Mouse (Mus musculus): Measurements from ENCODE around the gene Cct7. TPM values are rescaled to one million over a fixed set of nuclear protein-coding genes. Genes with fewer than 3 reads are reported as not detected.

Cct7 gene
- polyA plus RNA-seq, 1 experiment from 2014 or later, result 496 TPM

GRCm38 (mm10) chr6:85469660-85470430 lies 18.5 kb downstream of the Cct7 start:
- Histone ChIP-seq H3K36me3 (ENCODE audit: control insufficient read depth, insufficient read depth, low read length) (peaks cover 47% of the 10 kb centered on the region), H3K9me3 (ENCODE audit: control insufficient read depth, low read length) (no peaks in the 10 kb centered on the region), H3K4me1 (replicated peaks; ENCODE audit: control insufficient read depth, insufficient read depth, low read length) (no peaks in the 10 kb centered on the region), H3K4me3 (ENCODE audit: low read depth, low read length) (no peak overlapping the region), H3K27ac (ENCODE audit: low read depth) (no peak overlapping the region), H3K4me2 (ENCODE audit: low read length) (no peak overlapping the region), H3K9ac (ENCODE audit: low read length) (no peak overlapping the region), H3K27me3 (replicated peaks; ENCODE audit: control insufficient read depth, insufficient read depth, low read length) (no peaks in the 10 kb centered on the region)
- DNase-seq (ENCODE audit: low spot score) (no peak), ATAC-seq (replicated peaks; ENCODE audit: low FRiP score, low TSS enrichment, low read depth) (no peak)
- 79% methylated on average over 5 of the region's 5 CpGs for WGBS

- H3K27ac ChIP-seq (ENCODE audit: low read depth), result no peak overlapping the region
- no peaks in the 10 kb centered on the region for H3K9me3 ChIP-seq (ENCODE audit: control insufficient read depth, low read length)
- no peak for DNase-seq (ENCODE audit: low spot score)
- no peak overlapping the region for H3K9ac ChIP-seq (ENCODE audit: low read length)
- ATAC-seq (replicated peaks; ENCODE audit: low FRiP score, low TSS enrichment, low read depth), result no peak
- no peak overlapping the region for H3K4me3 ChIP-seq (ENCODE audit: low read depth, low read length)
- no peak overlapping the region for H3K4me2 ChIP-seq (ENCODE audit: low read length)
- peaks cover 26% of the 10 kb centered on the region for H3K36me3 ChIP-seq (ENCODE audit: control insufficient read depth, insufficient read depth, low read length)
- 59% methylated on average over 8 of the region's 8 CpGs for WGBS
- no peaks in the 10 kb centered on the region for H3K4me1 ChIP-seq (replicated peaks; ENCODE audit: control insufficient read depth, insufficient read depth, low read length)
- H3K27me3 ChIP-seq (replicated peaks; ENCODE audit: control insufficient read depth, insufficient read depth, low read length), result no peaks in the 10 kb centered on the region
Observed at GRCm38 (mm10) chr6:85471962-85472361, 20.6 kb downstream of the Cct7 start.

DNA sequence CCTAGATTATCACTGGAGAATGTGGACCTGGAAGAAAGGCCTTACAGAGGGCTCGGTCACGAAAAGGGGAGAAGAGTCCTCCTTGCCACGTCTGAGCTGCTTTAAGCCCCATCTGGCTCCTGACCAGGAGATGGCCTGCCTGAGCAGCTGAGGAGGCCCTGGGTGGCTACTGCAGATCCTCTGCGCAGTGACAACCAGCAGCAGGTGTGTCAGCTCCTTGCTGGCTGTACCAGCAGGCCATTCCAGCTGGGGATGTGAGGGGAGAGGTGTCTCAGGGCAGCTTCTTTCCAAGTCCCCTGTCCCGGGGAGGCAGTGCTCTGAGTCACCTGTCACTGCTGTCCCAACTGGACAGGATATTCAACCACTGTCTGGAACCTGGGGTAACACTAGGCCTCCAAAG lies 21.2 kb downstream of the Cct7 start:
- Histone ChIP-seq H3K9ac (ENCODE audit: low read length) (no peak overlapping the region), H3K4me1 (replicated peaks; ENCODE audit: control insufficient read depth, insufficient read depth, low read length) (no peaks in the 10 kb centered on the region), H3K27me3 (replicated peaks; ENCODE audit: control insufficient read depth, insufficient read depth, low read length) (peaks cover 2% of the 10 kb centered on the region; the same call in 1 of the 2 replicates), H3K9me3 (ENCODE audit: control insufficient read depth, low read length) (no peaks in the 10 kb centered on the region), H3K36me3 (ENCODE audit: control insufficient read depth, insufficient read depth, low read length) (peaks cover 20% of the 10 kb centered on the region), H3K27ac (ENCODE audit: low read depth) (no peak overlapping the region), H3K4me2 (ENCODE audit: low read length) (no peak overlapping the region), H3K4me3 (ENCODE audit: low read depth, low read length) (no peak overlapping the region)
- DNase-seq (ENCODE audit: low spot score) (no peak), ATAC-seq (replicated peaks; ENCODE audit: low FRiP score, low TSS enrichment, low read depth) (no peak)
- WGBS, result 56% methylated on average over 5 of the region's 5 CpGs

- H3K4me1 ChIP-seq (replicated peaks; ENCODE audit: control insufficient read depth, insufficient read depth, low read length), result no peaks in the 10 kb centered on the region
- H3K9me3 ChIP-seq (ENCODE audit: control insufficient read depth, low read length), result no peaks in the 10 kb centered on the region
- H3K27me3 ChIP-seq (replicated peaks; ENCODE audit: control insufficient read depth, insufficient read depth, low read length), result peaks cover 11% of the 10 kb centered on the region; the same call in 1 of the 2 replicates
- no peaks in the 10 kb centered on the region for H3K36me3 ChIP-seq (ENCODE audit: control insufficient read depth, insufficient read depth, low read length)
- H3K4me3 ChIP-seq (ENCODE audit: low read depth, low read length), result no peak overlapping the region
- H3K4me2 ChIP-seq (ENCODE audit: low read length), result no peak overlapping the region
- no peak for DNase-seq (ENCODE audit: low spot score)
- ATAC-seq (replicated peaks; ENCODE audit: low FRiP score, low TSS enrichment, low read depth), result no peak
- H3K9ac ChIP-seq (ENCODE audit: low read length), result no peak overlapping the region
- 81% methylated on average over 3 of the region's 3 CpGs for WGBS
- no peak overlapping the region for H3K27ac ChIP-seq (ENCODE audit: low read depth)
Observed at GRCm38 (mm10) chr6:85475581-85475980, 24.3 kb downstream of the Cct7 start.

- Histone ChIP-seq H3K9ac (ENCODE audit: low read length) (no peak overlapping the region), H3K4me2 (ENCODE audit: low read length) (no peak overlapping the region), H3K27me3 (replicated peaks; ENCODE audit: control insufficient read depth, insufficient read depth, low read length) (peaks cover 22% of the 10 kb centered on the region; the same call in 1 of the 2 replicates), H3K4me1 (replicated peaks; ENCODE audit: control insufficient read depth, insufficient read depth, low read length) (no peaks in the 10 kb centered on the region), H3K36me3 (ENCODE audit: control insufficient read depth, insufficient read depth, low read length) (no peaks in the 10 kb centered on the region), H3K27ac (ENCODE audit: low read depth) (no peak overlapping the region), H3K9me3 (ENCODE audit: control insufficient read depth, low read length) (no peaks in the 10 kb centered on the region), H3K4me3 (ENCODE audit: low read depth, low read length) (no peak overlapping the region)
- DNase-seq (ENCODE audit: low spot score) (no peak), ATAC-seq (replicated peaks; ENCODE audit: low FRiP score, low TSS enrichment, low read depth) (0 out of 2 replicates have a peak, but pooled peaks have one; percentile 15)
- WGBS, result 35% methylated on average over 10 of the region's 10 CpGs
Observed at GRCm38 (mm10) chr6:85477366-85477917, 26.1 kb downstream of the Cct7 start.

GRCm38 (mm10) chr6:85478416-85478815 lies 27.1 kb downstream of the Cct7 start:
- DNase-seq (ENCODE audit: low spot score), result no peak
- no peak overlapping the region for H3K4me2 ChIP-seq (ENCODE audit: low read length)
- no peak overlapping the region for H3K27ac ChIP-seq (ENCODE audit: low read depth)
- no peaks in the 10 kb centered on the region for H3K4me1 ChIP-seq (replicated peaks; ENCODE audit: control insufficient read depth, insufficient read depth, low read length)
- H3K27me3 ChIP-seq (replicated peaks; ENCODE audit: control insufficient read depth, insufficient read depth, low read length), result peaks cover 31% of the 10 kb centered on the region
- no peaks in the 10 kb centered on the region for H3K36me3 ChIP-seq (ENCODE audit: control insufficient read depth, insufficient read depth, low read length)
- no peak overlapping the region for H3K4me3 ChIP-seq (ENCODE audit: low read depth, low read length)
- 45% methylated on average over 14 of the region's 14 CpGs for WGBS
- no peaks in the 10 kb centered on the region for H3K9me3 ChIP-seq (ENCODE audit: control insufficient read depth, low read length)
- no peak overlapping the region for H3K9ac ChIP-seq (ENCODE audit: low read length)
- no peak for ATAC-seq (replicated peaks; ENCODE audit: low FRiP score, low TSS enrichment, low read depth)

DNA sequence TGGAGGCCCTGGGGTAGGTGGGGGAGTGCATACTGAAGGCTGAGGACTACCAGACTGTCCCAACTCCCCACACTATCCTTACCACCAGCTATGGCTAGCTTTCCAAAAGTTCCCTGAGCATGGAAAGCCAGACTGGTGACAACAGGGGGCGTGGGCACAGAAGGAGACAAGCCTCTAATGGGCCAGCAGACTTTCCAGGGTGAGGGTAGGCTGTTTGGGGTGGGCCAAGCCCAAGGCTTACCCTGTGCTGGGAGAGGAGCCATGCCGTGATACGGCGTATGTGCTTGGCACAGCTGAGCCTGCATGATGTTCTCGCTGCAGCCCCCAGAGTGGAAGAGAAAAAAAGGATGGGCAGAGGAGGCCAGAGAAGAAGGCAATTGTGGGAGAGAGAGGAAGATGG lies 28.7 kb downstream of the Cct7 start:
- no peak overlapping the region for H3K9ac ChIP-seq (ENCODE audit: low read length)
- DNase-seq (ENCODE audit: low spot score) (no peak), ATAC-seq (replicated peaks; ENCODE audit: low FRiP score, low TSS enrichment, low read depth) (no peak)
- H3K4me1 ChIP-seq (replicated peaks; ENCODE audit: control insufficient read depth, insufficient read depth, low read length), result no peaks in the 10 kb centered on the region
- no peak overlapping the region for H3K27ac ChIP-seq (ENCODE audit: low read depth)
- H3K4me2 ChIP-seq (ENCODE audit: low read length), result no peak overlapping the region
- no peak overlapping the region for H3K4me3 ChIP-seq (ENCODE audit: low read depth, low read length)
- WGBS, result 85% methylated on average over 5 of the region's 5 CpGs
- H3K27me3 ChIP-seq (replicated peaks; ENCODE audit: control insufficient read depth, insufficient read depth, low read length), result peaks cover 47% of the 10 kb centered on the region
- no peaks in the 10 kb centered on the region for H3K9me3 ChIP-seq (ENCODE audit: control insufficient read depth, low read length)
- H3K36me3 ChIP-seq (ENCODE audit: control insufficient read depth, insufficient read depth, low read length), result no peaks in the 10 kb centered on the region

DNA sequence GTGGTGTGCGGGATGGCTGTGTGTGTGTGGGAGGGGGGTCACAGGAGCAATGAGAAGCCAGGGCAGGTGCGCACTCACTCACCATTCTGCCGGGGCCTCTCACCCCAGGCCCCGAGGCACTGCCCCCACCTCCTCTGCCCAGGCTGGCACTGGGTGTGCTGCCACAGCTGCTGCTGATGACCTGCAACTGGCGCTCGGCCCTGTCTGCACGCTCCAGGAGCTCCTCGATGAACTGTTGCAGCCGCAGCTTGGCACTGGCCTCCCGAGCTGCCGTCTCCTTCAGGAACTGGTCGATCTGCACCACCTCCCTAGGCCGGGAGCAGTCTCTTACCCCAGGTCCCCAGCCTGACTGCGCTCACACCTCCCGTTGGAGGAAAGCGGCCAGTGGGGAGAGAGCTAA lies 29.4 kb downstream of the Cct7 start:
- Histone ChIP-seq H3K27ac (ENCODE audit: low read depth) (no peak overlapping the region), H3K36me3 (ENCODE audit: control insufficient read depth, insufficient read depth, low read length) (no peaks in the 10 kb centered on the region), H3K27me3 (replicated peaks; ENCODE audit: control insufficient read depth, insufficient read depth, low read length) (peaks cover 54% of the 10 kb centered on the region), H3K9me3 (ENCODE audit: control insufficient read depth, low read length) (no peaks in the 10 kb centered on the region), H3K9ac (ENCODE audit: low read length) (no peak overlapping the region), H3K4me3 (ENCODE audit: low read depth, low read length) (no peak overlapping the region), H3K4me2 (ENCODE audit: low read length) (no peak overlapping the region), H3K4me1 (replicated peaks; ENCODE audit: control insufficient read depth, insufficient read depth, low read length) (no peaks in the 10 kb centered on the region)
- ATAC-seq (replicated peaks; ENCODE audit: low FRiP score, low TSS enrichment, low read depth), result no peak
- WGBS, result 60% methylated on average over 16 of the region's 16 CpGs
- DNase-seq (ENCODE audit: low spot score), result no peak

All from intestine, embryonic 14.5 days (tissue).